Mouse (Mus musculus) midbrain, embryonic 12.5 days (tissue): Measurements from ENCODE around the gene Ralgapb. TPM values are rescaled to one million over a fixed set of nuclear protein-coding genes. Genes with fewer than 3 reads are reported as not detected.

ENCODE experiments used
- ATAC-seq: fragments of 200-750 bp; cut with Nextera tagmentation; 2 replicates; pipeline ENCODE4 v1.8.0; 2017; ENCODE audit warnings: low read depth, moderate TSS enrichment, moderate library complexity; ENCODE audit not compliant: low FRiP score
- H3K27ac ChIP-seq: fragments of 300-500 bp; sonication (generic); replicated peaks from 2 replicates; pipeline ENCODE4 v1.5.1; 2016; ENCODE audit warnings: mild to moderate bottlenecking
- H3K27me3 ChIP-seq: fragments of 300-500 bp; sonication (generic); 2 replicates; pipeline ENCODE4 v1.6.1; 2016; ENCODE audit warnings: mild to moderate bottlenecking
- H3K36me3 ChIP-seq: fragments of 300-500 bp; sonication (generic); 2 replicates; pipeline ENCODE4 v1.6.1; 2016
- H3K4me1 ChIP-seq: fragments of 300-500 bp; sonication (generic); 2 replicates; pipeline ENCODE4 v1.6.1; 2016
- H3K4me2 ChIP-seq: fragments of 300-500 bp; sonication (generic); replicated peaks from 2 replicates; pipeline ENCODE4 v1.6.1; 2016; ENCODE audit warnings: mild to moderate bottlenecking, moderate library complexity
- H3K4me3 ChIP-seq: fragments of 300-500 bp; sonication (generic); 2 replicates; pipeline ENCODE4 v1.5.1; 2016; ENCODE audit warnings: mild to moderate bottlenecking
- H3K9ac ChIP-seq: fragments of 300-500 bp; sonication (generic); replicated peaks from 2 replicates; pipeline ENCODE4 v1.6.1; 2016; ENCODE audit warnings: mild to moderate bottlenecking, moderate library complexity
- H3K9me3 ChIP-seq: fragments of 300-500 bp; sonication (generic); 2 replicates; pipeline ENCODE4 v1.6.1; 2016; ENCODE audit warnings: mild to moderate bottlenecking
- WGBS: fragments of 180-500 bp; shearing (Covaris S2); methylation state at CpG from one replicate; pipeline ENCODE4 v1.1.7; 2016; 5-methylcytosine and 5-hydroxymethylcytosine counted together
- polyA plus RNA-seq: library from polyadenylated mRNA; unstranded; fragments of >200 nt; fragmentation: Nextera tagmentation; extraction: Ambion mirVana; gene quantifications from 2 replicates; pipeline ENCODE4 v1.2.1, GENCODE M21; 2016

Gene Ralgapb
- polyA plus RNA-seq, 1 experiment from 2014 or later: 24.8 TPM

DNA sequence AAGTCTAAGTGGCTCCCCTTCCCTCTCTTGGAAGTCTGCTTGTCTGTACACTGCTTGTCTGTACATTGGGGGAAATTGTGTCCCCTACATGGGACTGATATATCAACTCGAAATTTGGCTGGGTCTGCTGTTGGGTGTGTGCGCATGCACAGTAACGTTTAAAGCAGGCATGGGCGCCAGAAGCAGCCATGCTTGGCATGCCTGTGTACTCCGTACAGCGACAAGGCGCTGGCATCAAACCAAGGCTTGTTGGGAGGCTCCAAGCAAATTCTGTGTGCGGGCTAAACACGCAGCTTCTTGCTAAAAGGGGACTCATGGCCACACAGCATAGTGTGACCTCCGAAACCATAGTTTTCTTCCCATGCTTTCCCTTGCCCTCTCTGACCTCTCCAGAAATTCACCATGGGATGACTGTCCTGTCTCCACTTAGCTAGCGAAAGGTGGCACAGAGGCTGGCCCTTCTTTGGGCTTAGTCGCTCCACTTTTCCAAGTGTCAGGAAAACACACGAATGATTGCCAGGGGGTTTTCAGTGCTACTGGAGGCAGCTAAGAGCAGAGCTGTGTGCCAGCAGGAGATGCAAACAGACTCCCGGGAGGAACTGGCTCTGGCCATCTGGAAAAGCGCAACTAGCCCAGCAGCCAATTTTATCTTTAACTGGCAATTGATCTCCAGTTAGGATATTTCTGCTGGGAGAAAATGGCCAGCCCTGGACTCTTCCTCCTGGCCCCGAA is 114.6 kb downstream of the Ralgapb start:
- no peaks in the 10 kb centered on the region for H3K27me3 ChIP-seq
- H3K4me3 ChIP-seq: no peak overlapping the region
- no peaks in the 10 kb centered on the region for H3K4me1 ChIP-seq
- H3K27ac ChIP-seq: no peak overlapping the region
- 86% methylated on average over 16 of the region's 16 CpGs for WGBS
- no peak overlapping the region for H3K9ac ChIP-seq
- H3K9me3 ChIP-seq: 0 out of 2 replicates have a peak, but pooled peaks cover 3% of the 10 kb centered on the region
- no peak for ATAC-seq
- no peak overlapping the region for H3K4me2 ChIP-seq
- no peaks in the 10 kb centered on the region for H3K36me3 ChIP-seq

DNA sequence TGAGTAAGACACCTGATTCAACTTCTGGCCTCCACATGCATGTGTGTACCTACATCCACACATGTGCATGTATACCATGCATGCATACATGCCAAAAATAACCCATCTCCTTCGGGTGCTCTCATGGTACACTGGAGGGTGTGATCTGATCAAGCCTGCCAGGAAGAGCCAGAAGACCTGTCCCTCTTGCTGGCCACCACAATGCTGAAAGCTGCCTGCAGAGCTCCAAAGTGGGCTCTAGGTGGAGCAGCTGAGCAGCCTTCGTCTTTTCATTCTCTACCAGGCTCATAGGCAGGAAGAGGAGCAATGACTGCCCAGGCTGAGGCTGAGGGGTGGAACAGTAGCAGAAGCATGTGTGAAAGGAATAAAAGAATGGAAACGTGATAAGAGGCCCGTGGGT is 124.4 kb downstream of the Ralgapb start:
- H3K9me3 ChIP-seq: 0 out of 2 replicates have a peak, but pooled peaks cover 4% of the 10 kb centered on the region
- no peaks in the 10 kb centered on the region for H3K36me3 ChIP-seq
- H3K9ac ChIP-seq: no peak overlapping the region
- no peak overlapping the region for H3K4me3 ChIP-seq
- H3K27ac ChIP-seq: no peak overlapping the region
- WGBS: 8% methylated on average over 4 of the region's 4 CpGs
- no peak overlapping the region for H3K4me2 ChIP-seq
- H3K27me3 ChIP-seq: 0 out of 2 replicates have a peak, but pooled peaks cover 2% of the 10 kb centered on the region
- peak; percentile 47 for ATAC-seq
- H3K4me1 ChIP-seq: 0 out of 2 replicates have a peak, but pooled peaks cover 2% of the 10 kb centered on the region

DNA sequence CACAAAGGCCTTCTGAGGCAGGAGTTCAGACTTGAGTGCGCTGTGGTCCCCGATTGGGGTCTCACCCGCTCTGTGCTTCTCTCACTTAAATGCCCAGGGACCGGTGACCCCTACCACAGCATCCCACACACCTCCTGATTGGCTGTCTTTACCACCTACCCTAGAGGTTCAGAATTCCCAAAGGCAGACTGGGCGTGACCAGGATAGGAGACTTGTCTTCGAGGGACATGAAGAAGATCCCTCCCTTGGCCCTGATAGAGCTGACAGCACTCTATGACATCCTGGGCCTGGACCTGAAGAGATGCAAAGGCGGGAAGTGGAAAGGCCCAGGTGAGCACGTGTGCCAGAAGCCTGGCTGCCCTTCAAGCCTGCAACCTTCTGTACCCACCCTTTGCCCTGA is 124.9 kb downstream of the Ralgapb start:
- Histone ChIP-seq H3K4me1 (peaks cover 2% of the 10 kb centered on the region; the same call in 1 of the 2 replicates), H3K9me3 (0 out of 2 replicates have a peak, but pooled peaks cover 4% of the 10 kb centered on the region), H3K4me3 (no peak overlapping the region), H3K27ac (no peak overlapping the region), H3K9ac (no peak overlapping the region), H3K36me3 (no peaks in the 10 kb centered on the region), H3K4me2 (no peak overlapping the region), H3K27me3 (0 out of 2 replicates have a peak, but pooled peaks cover 2% of the 10 kb centered on the region)
- WGBS: 81% methylated on average over 8 of the region's 8 CpGs
- 0 out of 2 replicates have a peak, but pooled peaks have one; percentile 41 for ATAC-seq

DNA sequence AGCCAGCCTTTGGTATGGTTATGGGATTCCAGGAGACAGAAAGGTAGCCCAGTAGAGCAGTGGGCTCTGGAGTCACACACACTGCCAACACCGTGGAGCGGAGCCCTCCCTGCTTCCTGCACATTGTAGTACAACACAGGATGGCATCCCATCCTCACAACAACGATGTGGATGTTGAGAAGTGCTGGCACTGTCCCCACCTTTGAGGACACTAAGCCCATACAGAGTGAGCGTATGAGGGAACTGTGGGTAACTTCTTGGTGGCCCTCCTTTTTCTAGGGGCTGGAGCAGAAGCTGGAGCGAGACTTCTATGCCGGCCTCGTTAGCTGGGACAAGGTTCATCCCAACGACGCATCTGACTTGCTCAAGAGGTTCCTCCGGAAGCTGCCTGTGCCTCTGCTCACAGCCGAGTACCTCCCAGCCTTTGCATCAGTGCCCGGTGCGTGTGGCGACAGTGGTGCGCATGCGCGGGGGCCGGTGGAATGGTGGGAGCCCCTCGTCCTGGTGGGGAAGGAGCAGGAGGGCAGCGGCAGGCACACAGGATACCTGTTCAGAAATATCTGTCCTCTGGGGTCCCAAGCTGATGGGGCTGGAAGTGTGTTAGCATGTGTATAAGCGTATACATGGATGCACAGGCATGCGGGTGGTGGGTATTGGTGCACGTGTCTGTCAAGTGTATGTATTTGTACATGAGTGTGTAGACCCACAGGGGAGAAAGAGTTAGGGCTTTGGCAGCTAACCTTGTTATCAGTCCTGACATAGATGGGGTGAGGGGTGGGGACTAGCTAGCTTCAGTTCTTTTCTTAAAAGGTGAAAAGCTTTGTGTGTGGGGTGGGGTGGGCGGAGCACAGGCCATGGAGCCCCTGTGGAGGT is 130.0 kb downstream of the Ralgapb start:
- H3K9me3 ChIP-seq: no peaks in the 10 kb centered on the region
- H3K27me3 ChIP-seq: 0 out of 2 replicates have a peak, but pooled peaks cover 2% of the 10 kb centered on the region
- H3K36me3 ChIP-seq: no peaks in the 10 kb centered on the region
- no peak overlapping the region for H3K27ac ChIP-seq
- WGBS: 64% methylated on average over 24 of the region's 24 CpGs
- H3K4me3 ChIP-seq: 0 out of 2 replicates have a peak overlapping the region, but pooled peaks have one; percentile 2
- peak overlapping the region; percentile 39 for H3K4me2 ChIP-seq
- no peak; the same call in 1 of the 2 replicates for ATAC-seq
- H3K9ac ChIP-seq: peak overlapping the region; percentile 15; the same call in 1 of the 2 replicates
- H3K4me1 ChIP-seq: no peaks in the 10 kb centered on the region; the same call in 1 of the 2 replicates

DNA sequence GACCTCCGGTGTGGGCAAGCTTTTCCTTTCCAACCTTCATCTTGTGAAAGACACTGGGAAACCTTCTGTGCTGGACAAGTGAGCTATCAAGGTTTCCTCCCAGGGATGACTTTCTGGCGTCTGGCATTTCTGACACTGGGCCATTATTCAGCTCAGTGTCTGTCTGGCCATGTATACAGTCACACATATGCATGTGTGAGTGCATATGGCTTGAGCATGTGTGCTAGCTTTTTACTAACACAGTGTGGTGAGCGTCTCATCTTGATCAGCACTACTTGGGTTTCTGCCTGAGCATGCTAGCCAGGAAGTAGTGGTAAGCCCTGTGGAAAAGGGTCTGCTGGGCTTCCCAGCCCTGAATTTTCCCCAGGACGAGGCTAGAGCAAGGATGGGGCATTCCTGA is 131.6 kb downstream of the Ralgapb start:
- Histone ChIP-seq H3K27me3 (0 out of 2 replicates have a peak, but pooled peaks cover 2% of the 10 kb centered on the region), H3K9me3 (no peaks in the 10 kb centered on the region), H3K27ac (no peak overlapping the region), H3K9ac (no peak overlapping the region), H3K36me3 (no peaks in the 10 kb centered on the region), H3K4me1 (no peaks in the 10 kb centered on the region; the same call in 1 of the 2 replicates), H3K4me2 (no peak overlapping the region), H3K4me3 (no peak overlapping the region)
- no peak for ATAC-seq
- WGBS: 51% methylated on average over 4 of the region's 4 CpGs

DNA sequence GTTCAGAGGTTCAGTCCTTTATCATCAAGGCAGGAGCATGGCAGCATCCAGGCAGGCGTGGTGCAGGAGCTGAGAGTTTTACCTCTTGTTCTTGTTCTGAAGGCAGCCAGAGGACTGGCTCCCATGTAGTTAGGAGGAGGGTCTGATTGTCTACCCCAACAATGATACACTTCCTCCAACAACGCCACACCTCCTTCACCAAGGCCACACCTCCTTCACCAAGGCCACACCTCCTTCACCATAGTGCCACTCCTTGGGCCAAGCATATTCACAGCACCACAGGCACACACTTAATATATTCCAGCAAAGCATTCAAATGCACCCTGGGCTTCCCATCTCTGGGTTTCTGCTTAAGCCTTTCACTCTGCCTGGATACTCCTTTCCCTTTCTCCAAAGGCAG is 135.6 kb downstream of the Ralgapb start:
- 68% methylated on average over 2 of the region's 2 CpGs for WGBS
- Histone ChIP-seq H3K4me1 (0 out of 2 replicates have a peak, but pooled peaks cover 2% of the 10 kb centered on the region), H3K27ac (no peak overlapping the region), H3K36me3 (no peaks in the 10 kb centered on the region), H3K27me3 (peaks cover 18% of the 10 kb centered on the region; the same call in 1 of the 2 replicates), H3K4me2 (no peak overlapping the region), H3K9me3 (no peaks in the 10 kb centered on the region), H3K4me3 (no peak overlapping the region), H3K9ac (no peak overlapping the region)
- no peak for ATAC-seq

DNA sequence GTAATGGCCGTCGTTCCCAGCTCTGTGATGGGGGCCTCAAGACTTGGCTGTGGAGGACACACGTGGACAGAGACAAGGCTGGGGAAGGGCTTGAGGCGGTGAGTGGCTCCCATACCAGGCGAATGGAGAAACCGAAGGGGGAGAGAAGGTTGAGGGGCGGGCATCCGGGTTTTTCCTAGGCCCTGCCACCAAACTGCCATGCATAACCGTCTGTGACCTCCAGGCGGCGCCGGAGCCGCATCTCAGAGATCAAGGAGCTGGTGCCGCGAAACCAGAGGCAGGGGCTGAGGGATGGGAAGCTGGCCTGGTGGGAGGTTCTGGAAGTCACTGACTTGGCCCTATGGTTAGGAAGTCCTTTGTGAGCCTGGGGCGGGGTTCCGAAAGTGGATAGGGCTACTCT is 137.1 kb downstream of the Ralgapb start:
- Histone ChIP-seq H3K9ac (0 out of 2 replicates have a peak overlapping the region, but pooled peaks have one; percentile 28), H3K9me3 (no peaks in the 10 kb centered on the region), H3K27me3 (peaks cover 32% of the 10 kb centered on the region), H3K4me3 (no peak overlapping the region), H3K4me1 (0 out of 2 replicates have a peak, but pooled peaks cover 2% of the 10 kb centered on the region), H3K4me2 (peak overlapping the region; percentile 25), H3K36me3 (no peaks in the 10 kb centered on the region), H3K27ac (no peak overlapping the region)
- 4% methylated on average over 17 of the region's 17 CpGs for WGBS
- ATAC-seq: peak; percentile 78

Other genes starting within 250 kb of the Ralgapb start
- 3.3 and 4.3 TPM in 2 replicates for gene D630003M21Rik, start 180.6 kb upstream of the Ralgapb start, polyA plus RNA-seq
- not detected in 2 replicates for gene Bpi, start 151.8 kb upstream of the Ralgapb start, polyA plus RNA-seq
- gene Lbp, start 103.4 kb upstream of the Ralgapb start, polyA plus RNA-seq: 2.0 and 2.4 TPM in 2 replicates
- gene Snhg11, start 34.2 kb upstream of the Ralgapb start, polyA plus RNA-seq: 74.5 and 80.3 TPM in 2 replicates
- gene Adig, start 92.8 kb downstream of the Ralgapb start, polyA plus RNA-seq: not detected in 2 replicates
- 0.46 and 0.51 TPM in 2 replicates for gene Arhgap40, start 102.9 kb downstream of the Ralgapb start, polyA plus RNA-seq
- 3.2 and 4.2 TPM in 2 replicates for gene Slc32a1, start 200.9 kb downstream of the Ralgapb start, polyA plus RNA-seq
- gene Actr5, start 215.0 kb downstream of the Ralgapb start, polyA plus RNA-seq: 21.7 and 23.7 TPM in 2 replicates